Mouse (Mus musculus) myocyte (in vitro differentiated cells): ENCODE data around the gene Mtap. TPM values are rescaled to one million over a fixed set of nuclear protein-coding genes. Genes with fewer than 3 reads are reported as not detected.
A peak's percentile ranks its signal among the peaks of the same experiment; 100 is the strongest.

Source experiments
- H3K27me3 ChIP-seq: one replicate; pipeline ENCODE4 v1.6.1; 2011; ENCODE audit not compliant: control insufficient read depth, insufficient read depth, insufficient read length
- H3K36me3 ChIP-seq: one replicate; pipeline ENCODE4 v1.6.1; 2011; ENCODE audit not compliant: control insufficient read depth, insufficient read depth
- H3K4me2 ChIP-seq: one replicate; pipeline ENCODE4 v1.6.1; 2011; ENCODE audit warnings: low read depth, control low read depth
- H3K4me3 ChIP-seq: one replicate; pipeline ENCODE4 v1.5.1; 2011; ENCODE audit warnings: mild to moderate bottlenecking, control low read depth, moderate library complexity
- H3K79me2 ChIP-seq: one replicate; pipeline ENCODE4 v1.6.1; 2011; ENCODE audit not compliant: control insufficient read depth, insufficient read depth
- H3ac ChIP-seq: one replicate; pipeline ENCODE4 v1.6.1; 2011; ENCODE audit not compliant: control insufficient read depth, insufficient read length
- CEBPB ChIP-seq: IDR thresholded peaks from 2 replicates; pipeline ENCODE4 v1.6.1; 2011; ENCODE audit warnings: mild to moderate bottlenecking, moderate library complexity; ENCODE audit not compliant: poor library complexity, insufficient read depth, severe bottlenecking
- E2F4 ChIP-seq: IDR thresholded peaks from one replicate; pipeline ENCODE4 v1.6.1; 2011; ENCODE audit warnings: mild to moderate bottlenecking, control low read depth, moderate library complexity; ENCODE audit not compliant: insufficient read depth
- MAX ChIP-seq: IDR thresholded peaks from one replicate; pipeline ENCODE4 v1.6.1; 2011; ENCODE audit warnings: low read depth, mild to moderate bottlenecking, control low read depth
- MYOD1 ChIP-seq, 3 experiments: IDR thresholded peaks; one replicate each; pipeline ENCODE4 v1.6.1; 2011; ENCODE audit warnings: control low read depth in 2 of 3, low read depth in 2 of 3, mild to moderate bottlenecking in 2 of 3, moderate library complexity in 1 of 3; ENCODE audit not compliant: insufficient read length in 2 of 3, control insufficient read depth in 1 of 3
- MYOG ChIP-seq, 3 experiments: IDR thresholded peaks; one replicate each; pipeline ENCODE4 v1.6.1; 2011; ENCODE audit warnings: control low read depth in 2 of 3, low read depth in 2 of 3, mild to moderate bottlenecking in 2 of 3; ENCODE audit not compliant: insufficient read length in 2 of 3, control insufficient read depth in 1 of 3, insufficient read depth in 1 of 3
- POLR2A ChIP-seq: IDR thresholded peaks from one replicate; pipeline ENCODE4 v1.6.1; 2011; ENCODE audit warnings: low read depth, mild to moderate bottlenecking, control low read depth, moderate library complexity; ENCODE audit not compliant: insufficient read length
- POLR2AphosphoS2 ChIP-seq: IDR thresholded peaks from one replicate; pipeline ENCODE4 v1.6.1; 2011; ENCODE audit warnings: low read depth, control low read depth; ENCODE audit not compliant: insufficient read length
- REST ChIP-seq: IDR thresholded peaks from one replicate; pipeline ENCODE4 v1.6.1; 2011; ENCODE audit warnings: mild to moderate bottlenecking, control low read depth, moderate library complexity; ENCODE audit not compliant: insufficient read depth, insufficient read length
- SRF ChIP-seq: IDR thresholded peaks from one replicate; pipeline ENCODE4 v1.6.1; 2011; ENCODE audit warnings: low read depth; ENCODE audit not compliant: control insufficient read depth, insufficient read length
- TCF12 ChIP-seq: IDR thresholded peaks from one replicate; pipeline ENCODE4 v1.6.1; 2011; ENCODE audit warnings: mild to moderate bottlenecking, control low read depth; ENCODE audit not compliant: poor library complexity, insufficient read depth, severe bottlenecking
- TCF3 ChIP-seq: IDR thresholded peaks from one replicate; pipeline ENCODE4 v1.6.1; 2011; ENCODE audit warnings: low read depth, control low read depth; ENCODE audit not compliant: insufficient read length
- USF1 ChIP-seq: IDR thresholded peaks from one replicate; pipeline ENCODE4 v1.6.1; 2011; ENCODE audit warnings: low read depth, mild to moderate bottlenecking, control low read depth, moderate library complexity
- polyA plus RNA-seq: library from polyadenylated mRNA; unstranded; fragments of >200 nt; fragmentation: generic; extraction: Trizol; gene quantifications from one replicate; pipeline ENCODE4 v1.2.1, GENCODE M21; 2012; ENCODE audit warnings: missing spikeins

Mtap gene
- polyA plus RNA-seq, 1 experiment, result 30.0 TPM

DNA sequence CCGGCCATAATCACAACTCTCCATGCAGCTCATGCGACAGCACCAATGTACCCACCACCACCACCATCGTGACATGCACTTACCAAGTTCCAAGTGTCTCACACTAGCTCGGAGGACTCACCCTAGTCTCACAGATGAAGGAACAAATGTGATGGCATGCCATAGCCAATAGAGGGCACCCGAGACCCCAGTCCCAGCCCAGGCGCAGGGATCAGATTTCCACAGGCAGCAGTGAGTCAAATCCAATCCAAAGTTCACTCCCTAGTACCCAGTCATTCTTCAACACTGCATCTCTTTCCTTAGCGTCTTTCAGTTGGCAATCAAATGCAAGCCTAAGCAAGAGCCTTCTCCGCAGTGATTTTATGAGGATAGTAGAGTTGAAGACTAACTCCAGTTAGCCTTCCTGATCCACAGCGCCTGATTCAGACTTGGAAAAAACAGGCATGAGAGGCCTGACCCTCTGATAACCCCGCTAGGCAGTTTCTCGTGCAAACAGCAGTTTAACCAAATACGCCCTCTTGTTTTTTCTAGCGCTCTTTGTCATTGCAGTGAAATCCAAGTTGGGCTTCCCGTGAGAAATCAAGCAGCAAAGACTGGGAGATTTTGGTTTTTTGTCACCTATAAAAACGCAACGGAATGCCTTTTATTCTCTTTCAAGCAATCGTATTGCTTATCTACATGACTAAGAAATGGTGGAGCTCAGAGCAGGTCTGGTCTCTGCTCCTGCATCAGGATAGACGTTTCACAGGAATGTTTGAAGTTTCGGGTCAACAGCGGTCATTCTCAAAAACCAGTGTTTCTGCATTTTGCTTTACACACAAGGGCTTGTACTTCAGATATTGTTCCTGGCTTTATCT lies 8.6 kb upstream of the Mtap start:
- no peaks in the 10 kb centered on the region for H3K36me3 ChIP-seq
- H3K27me3 ChIP-seq, result no peaks in the 10 kb centered on the region
- peak overlapping the region; percentile 96 for H3K4me2 ChIP-seq
- no peak overlapping the region for H3ac ChIP-seq
- TF ChIP-seq POLR2A (peak; percentile 63), MYOG (IDR thresholded peaks at IDR 0.05; ENCODE audit: control insufficient read depth in 1 of 3, insufficient read depth in 1 of 3, insufficient read length in 2 of 3, low read depth in 2 of 3) (peak in 1 of 3 experiments; percentile 34), CEBPB (peak; percentile 62; the same call in 1 of the 2 replicates), POLR2AphosphoS2 (peak; percentile 69), SRF (peak; percentile 22), TCF12 (no peak), MYOD1 (IDR thresholded peaks at IDR 0.05; ENCODE audit: control insufficient read depth in 1 of 3, insufficient read length in 2 of 3, low read depth in 2 of 3) (no peak)
- peak overlapping the region; percentile 20 for H3K4me3 ChIP-seq
- H3K79me2 ChIP-seq, result peaks cover 27% of the 10 kb centered on the region

DNA sequence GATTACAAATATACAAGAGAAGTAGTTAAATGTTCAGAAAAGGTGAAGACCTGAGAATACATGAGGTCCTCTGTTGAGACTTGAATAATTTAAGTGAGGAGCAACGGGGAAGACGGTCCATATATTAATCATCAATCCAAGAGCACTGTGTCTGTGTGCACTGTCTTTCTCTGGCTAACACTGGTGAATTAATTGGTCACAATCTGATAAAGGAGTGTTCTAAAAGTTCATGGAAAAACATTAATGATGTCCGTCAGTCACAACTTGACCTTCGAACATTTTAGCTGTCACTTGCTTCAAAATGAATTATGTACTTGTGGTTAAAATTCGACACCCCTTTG lies 8.0 kb upstream of the Mtap start:
- Histone ChIP-seq H3ac (no peak overlapping the region), H3K4me3 (peak overlapping the region; percentile 20), H3K4me2 (peak overlapping the region; percentile 96), H3K27me3 (no peaks in the 10 kb centered on the region), H3K79me2 (peaks cover 27% of the 10 kb centered on the region), H3K36me3 (no peaks in the 10 kb centered on the region)
- TF ChIP-seq POLR2A, result no peak
- TF ChIP-seq TCF3, result no peak
- TF ChIP-seq POLR2AphosphoS2, result no peak
- no peak for TF ChIP-seq E2F4
- TF ChIP-seq MYOD1 (IDR thresholded peaks at IDR 0.05; ENCODE audit: control insufficient read depth in 1 of 3, insufficient read length in 2 of 3, low read depth in 2 of 3), result no peak
- TF ChIP-seq SRF, result no peak
- no peak for TF ChIP-seq REST

DNA sequence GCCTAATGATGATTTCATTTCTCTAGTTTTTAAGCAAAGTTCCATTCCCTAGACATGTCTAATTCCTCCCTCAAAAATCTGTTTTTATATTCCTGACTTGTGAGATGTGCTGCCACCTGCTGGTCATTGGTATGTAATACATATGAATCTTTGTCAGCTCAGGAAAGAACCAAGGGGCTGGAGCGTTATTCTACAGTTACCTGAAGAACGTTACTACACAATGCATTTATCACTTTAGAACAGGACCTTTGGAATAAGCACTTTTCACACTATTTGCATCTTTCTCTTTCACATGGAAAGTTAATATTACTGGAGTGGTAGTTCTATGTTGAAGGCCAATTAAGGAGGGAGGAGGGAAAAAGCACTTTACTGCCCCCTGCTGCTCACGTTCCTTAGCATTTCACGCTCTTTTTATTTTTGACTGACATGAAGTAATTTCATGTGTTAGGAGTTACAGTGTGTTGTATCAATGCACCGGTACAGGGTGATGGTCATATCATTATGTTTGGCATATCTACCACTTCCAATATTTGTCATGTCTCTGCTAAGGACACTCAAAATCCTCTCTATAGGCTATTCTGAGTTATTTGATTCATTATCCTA lies 7.5 kb upstream of the Mtap start:
- H3ac ChIP-seq, result no peak overlapping the region
- H3K4me2 ChIP-seq, result peak overlapping the region; percentile 96
- no peak overlapping the region for H3K4me3 ChIP-seq

DNA sequence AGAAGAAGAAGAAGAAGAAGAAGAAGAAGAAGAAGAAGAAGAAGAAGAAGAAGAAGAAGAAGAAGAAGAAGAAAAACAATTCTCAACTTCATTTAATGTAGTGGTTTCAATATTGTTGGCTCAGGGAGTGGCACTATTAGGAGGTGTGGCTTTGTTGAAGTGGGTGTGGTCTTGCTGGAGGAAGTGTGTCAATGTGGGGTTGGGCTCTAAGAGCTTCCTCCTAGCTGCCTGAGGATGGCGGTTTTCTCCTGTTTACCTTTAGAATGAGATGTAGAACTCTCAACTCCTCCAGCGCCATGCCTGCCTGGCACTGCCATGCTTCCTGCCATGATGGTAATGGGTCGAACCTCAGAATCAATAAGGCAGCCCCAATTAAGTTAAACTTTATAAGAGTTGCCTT lies 5.1 kb upstream of the Mtap start:
- no peak for TF ChIP-seq MYOD1 (IDR thresholded peaks at IDR 0.05; ENCODE audit: control insufficient read depth in 1 of 3, insufficient read length in 2 of 3, low read depth in 2 of 3)
- TF ChIP-seq POLR2A, result no peak
- no peak for TF ChIP-seq USF1
- TF ChIP-seq MYOG (IDR thresholded peaks at IDR 0.05; ENCODE audit: control insufficient read depth in 1 of 3, insufficient read depth in 1 of 3, insufficient read length in 2 of 3, low read depth in 2 of 3), result no peak
- no peak for TF ChIP-seq TCF12
- no peak for TF ChIP-seq POLR2AphosphoS2
- no peak for TF ChIP-seq REST
- TF ChIP-seq MAX, result no peak
- TF ChIP-seq TCF3, result no peak
- no peak for TF ChIP-seq CEBPB
- no peak for TF ChIP-seq SRF
- TF ChIP-seq E2F4, result no peak
- H3K36me3 ChIP-seq, result no peaks in the 10 kb centered on the region
- no peaks in the 10 kb centered on the region for H3K27me3 ChIP-seq
- peaks cover 9% of the 10 kb centered on the region for H3K79me2 ChIP-seq
- H3K4me2 ChIP-seq, result no peak overlapping the region
- no peak overlapping the region for H3K4me3 ChIP-seq
- no peak overlapping the region for H3ac ChIP-seq

More for the DNA sequence above, 7.5 kb upstream of the Mtap start:
- no peak for TF ChIP-seq POLR2A
- TF ChIP-seq MYOD1 (IDR thresholded peaks at IDR 0.05; ENCODE audit: control insufficient read depth in 1 of 3, insufficient read length in 2 of 3, low read depth in 2 of 3), result no peak
- TF ChIP-seq USF1, result no peak
- no peak for TF ChIP-seq E2F4
- no peak for TF ChIP-seq TCF12
- Histone ChIP-seq H3K36me3 (no peaks in the 10 kb centered on the region), H3K79me2 (peaks cover 27% of the 10 kb centered on the region), H3K27me3 (no peaks in the 10 kb centered on the region)

DNA sequence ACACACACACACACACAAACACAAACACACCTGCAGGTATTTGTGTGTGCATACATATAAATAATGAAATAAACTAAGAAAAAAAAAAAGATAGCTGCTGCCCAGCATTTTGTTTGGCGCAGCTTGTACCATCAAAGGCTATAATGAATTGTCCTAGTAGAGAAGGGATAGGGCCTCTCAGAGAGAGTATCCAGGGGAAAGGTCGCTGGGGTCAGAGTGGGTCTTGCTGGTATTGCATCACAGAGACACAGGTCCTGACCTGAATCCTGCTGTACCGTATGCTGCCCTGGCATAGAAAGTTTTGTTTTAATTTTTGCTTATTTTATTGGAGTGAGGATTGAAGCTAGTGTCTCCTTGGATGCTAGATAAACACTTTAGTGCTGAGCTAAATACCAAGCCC lies 566 bp upstream of the Mtap start:
- TF ChIP-seq E2F4 (no peak), REST (no peak), MYOG (IDR thresholded peaks at IDR 0.05; ENCODE audit: control insufficient read depth in 1 of 3, insufficient read depth in 1 of 3, insufficient read length in 2 of 3, low read depth in 2 of 3) (no peak), SRF (no peak), TCF12 (no peak), TCF3 (no peak), POLR2AphosphoS2 (no peak), USF1 (no peak), POLR2A (no peak), MYOD1 (IDR thresholded peaks at IDR 0.05; ENCODE audit: control insufficient read depth in 1 of 3, insufficient read length in 2 of 3, low read depth in 2 of 3) (no peak), MAX (no peak), CEBPB (no peak)
- Histone ChIP-seq H3ac (no peak overlapping the region), H3K79me2 (peaks cover 49% of the 10 kb centered on the region), H3K4me2 (peak overlapping the region; percentile 97), H3K27me3 (no peaks in the 10 kb centered on the region), H3K36me3 (no peaks in the 10 kb centered on the region), H3K4me3 (peak overlapping the region; percentile 87)
